Mouse (Mus musculus): Measurements from ENCODE around the gene 1600014C10Rik. TPM values are rescaled to one million over a fixed set of nuclear protein-coding genes. Genes with fewer than 3 reads are reported as not detected.

Gene 1600014C10Rik
- polyA plus RNA-seq, 1 experiment from 2014 or later, result 15.1 TPM

DNA sequence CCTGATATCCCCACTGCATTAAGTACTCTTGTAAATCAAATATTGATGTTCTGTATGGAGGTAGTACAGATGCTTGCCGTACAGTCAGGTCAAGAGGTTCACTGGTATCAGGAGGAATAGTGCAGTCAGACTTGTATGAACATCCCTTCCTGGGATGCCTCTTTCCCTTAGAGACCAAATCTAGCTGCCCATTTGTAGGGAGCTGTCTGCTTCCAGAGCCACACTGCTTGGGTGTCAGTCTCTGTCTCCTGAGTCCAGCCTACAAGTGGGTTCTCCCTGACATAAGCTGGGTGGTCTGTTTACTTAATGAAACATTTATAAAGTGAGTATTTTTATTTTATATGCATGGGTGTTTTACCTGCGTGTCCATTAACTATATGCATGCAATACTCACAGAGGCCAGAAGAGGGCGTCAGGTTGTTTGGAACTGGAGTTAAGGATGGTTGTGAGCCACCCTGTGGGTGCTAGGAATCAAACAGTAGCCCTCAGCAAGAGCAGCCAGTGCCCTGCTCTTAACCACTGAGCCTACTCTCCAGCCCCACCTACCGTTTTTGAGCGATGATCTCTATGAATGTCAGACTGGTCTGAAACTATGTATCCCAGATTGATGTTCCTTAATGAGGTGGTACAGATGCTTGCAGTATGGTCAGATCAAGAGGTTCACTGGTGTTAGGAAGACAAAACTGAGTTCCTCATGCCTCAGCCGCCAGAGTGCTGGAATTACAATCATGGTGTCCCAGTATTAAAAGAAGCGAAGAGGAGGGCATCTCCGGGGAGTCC is 7.2 kb downstream of the 1600014C10Rik start:
- ATAC-seq (ENCODE audit: insufficient read depth), result no peak
- Histone ChIP-seq H3K27me3 (ENCODE audit: insufficient read depth, low read length) (no peaks in the 10 kb centered on the region), H3K9me3 (ENCODE audit: low read depth, low read length) (no peaks in the 10 kb centered on the region), H3K4me1 (ENCODE audit: insufficient read depth) (no peaks in the 10 kb centered on the region), H3K27ac (ENCODE audit: low read depth) (no peak overlapping the region), H3K36me3 (ENCODE audit: insufficient read depth) (no peaks in the 10 kb centered on the region), H3K9ac (no peak overlapping the region), H3K4me2 (no peak overlapping the region), H3K4me3 (ENCODE audit: low read depth, low read length) (no peak overlapping the region)
- no peak for DNase-seq
- 80% methylated on average over 8 of the region's 8 CpGs for WGBS
- no peak for TF ChIP-seq CTCF (IDR thresholded peaks at IDR 0.05; ENCODE audit: low read depth)

DNA sequence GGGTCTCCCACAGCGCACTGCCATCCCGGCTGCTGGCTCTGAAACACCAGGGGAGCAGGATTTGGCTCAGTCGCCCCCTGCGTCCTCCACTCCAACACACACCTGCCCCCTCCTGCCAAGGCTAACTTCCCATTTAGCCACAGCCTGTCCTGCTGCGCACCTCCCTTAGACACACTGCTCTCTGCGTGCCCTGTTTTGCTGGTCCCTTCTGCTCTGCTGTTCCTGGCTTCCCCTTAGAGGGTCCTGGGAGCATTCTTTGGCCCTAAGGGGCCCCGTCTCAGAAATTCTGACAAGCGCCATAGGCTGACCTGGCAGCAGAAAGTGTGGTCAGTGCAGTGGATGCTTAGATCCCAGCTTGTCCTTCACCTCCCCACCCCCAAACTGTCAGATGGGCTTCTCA is 8.1 kb downstream of the 1600014C10Rik start:
- 66% methylated on average over 8 of the region's 8 CpGs for WGBS
- Histone ChIP-seq H3K4me3 (ENCODE audit: low read depth, low read length) (no peak overlapping the region), H3K36me3 (ENCODE audit: insufficient read depth) (no peaks in the 10 kb centered on the region), H3K4me1 (ENCODE audit: insufficient read depth) (no peaks in the 10 kb centered on the region), H3K4me2 (no peak overlapping the region), H3K9ac (no peak overlapping the region), H3K27me3 (ENCODE audit: insufficient read depth, low read length) (no peaks in the 10 kb centered on the region), H3K9me3 (ENCODE audit: low read depth, low read length) (no peaks in the 10 kb centered on the region), H3K27ac (ENCODE audit: low read depth) (no peak overlapping the region)
- no peak for TF ChIP-seq CTCF (IDR thresholded peaks at IDR 0.05; ENCODE audit: low read depth)
- ATAC-seq (ENCODE audit: insufficient read depth), result no peak
- no peak for DNase-seq

DNA sequence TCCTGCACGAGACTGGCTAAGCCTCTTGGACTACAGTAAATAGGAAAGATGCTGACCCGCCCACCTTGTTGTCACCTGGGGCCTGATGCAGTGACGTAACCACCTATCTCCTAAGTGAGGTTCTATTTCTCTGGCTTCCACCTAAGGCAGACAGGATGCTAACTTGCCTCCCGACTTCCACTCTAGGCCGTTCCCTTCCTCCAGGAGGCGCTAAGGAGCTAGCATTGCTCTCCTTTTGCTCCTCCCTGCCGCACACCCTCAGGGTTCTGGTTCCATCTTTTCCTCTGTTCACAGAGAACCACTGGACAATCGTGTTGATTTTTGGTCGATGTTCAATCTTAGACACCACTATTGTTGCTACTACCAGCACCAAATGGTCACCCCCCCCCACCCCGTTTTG is 8.6 kb downstream of the 1600014C10Rik start:
- no peaks in the 10 kb centered on the region for H3K9me3 ChIP-seq (ENCODE audit: low read depth, low read length)
- peak; percentile 50 for TF ChIP-seq CTCF (IDR thresholded peaks at IDR 0.05; ENCODE audit: low read depth)
- no peaks in the 10 kb centered on the region for H3K36me3 ChIP-seq (ENCODE audit: insufficient read depth)
- no peak overlapping the region for H3K9ac ChIP-seq
- H3K4me2 ChIP-seq, result no peak overlapping the region
- H3K27ac ChIP-seq (ENCODE audit: low read depth), result no peak overlapping the region
- WGBS, result 47% methylated on average over 10 of the region's 10 CpGs
- no peaks in the 10 kb centered on the region for H3K27me3 ChIP-seq (ENCODE audit: insufficient read depth, low read length)
- no peaks in the 10 kb centered on the region for H3K4me1 ChIP-seq (ENCODE audit: insufficient read depth)
- DNase-seq (peak; percentile 29), ATAC-seq (ENCODE audit: insufficient read depth) (no peak)
- no peak overlapping the region for H3K4me3 ChIP-seq (ENCODE audit: low read depth, low read length)

DNA sequence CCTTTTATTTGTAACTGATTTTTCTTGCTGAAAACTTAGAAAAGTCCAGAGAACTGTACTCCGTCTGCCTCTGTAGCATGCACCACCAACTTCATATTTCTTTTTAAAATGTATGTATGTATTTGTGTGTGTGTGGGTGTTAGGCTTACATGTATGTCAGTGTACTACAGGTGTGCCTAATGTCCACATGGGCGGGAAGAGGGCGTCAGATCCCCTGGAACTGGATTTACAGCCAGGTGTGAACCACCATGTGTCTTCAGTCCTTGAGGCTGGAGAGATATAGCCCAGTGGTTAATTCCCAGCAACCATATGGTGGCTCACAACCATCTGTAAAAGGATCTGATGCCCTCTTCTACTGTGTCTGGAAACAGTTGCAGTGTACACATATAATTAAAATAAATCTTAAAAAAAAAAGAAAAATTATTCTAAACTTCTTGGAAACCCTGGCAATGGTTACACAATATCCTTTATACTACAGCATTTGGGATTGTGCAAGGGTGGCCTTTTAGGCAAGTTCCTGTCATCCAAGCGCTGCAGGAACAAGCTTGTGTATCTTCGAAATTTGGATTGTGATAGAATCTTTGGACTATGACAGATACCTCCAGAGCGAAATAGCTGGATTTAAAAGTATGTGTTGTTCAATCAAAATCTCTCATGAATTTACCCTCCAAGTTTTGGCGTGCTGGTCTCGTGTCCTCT is 17.0 kb downstream of the 1600014C10Rik start:
- 63% methylated on average over 8 of the region's 8 CpGs for WGBS
- no peaks in the 10 kb centered on the region for H3K27me3 ChIP-seq (ENCODE audit: insufficient read depth, low read length)
- H3K4me1 ChIP-seq (ENCODE audit: insufficient read depth), result no peaks in the 10 kb centered on the region
- H3K9ac ChIP-seq, result no peak overlapping the region
- no peaks in the 10 kb centered on the region for H3K36me3 ChIP-seq (ENCODE audit: insufficient read depth)
- TF ChIP-seq CTCF (IDR thresholded peaks at IDR 0.05; ENCODE audit: low read depth), result no peak
- no peak overlapping the region for H3K27ac ChIP-seq (ENCODE audit: low read depth)
- H3K4me3 ChIP-seq (ENCODE audit: low read depth, low read length), result no peak overlapping the region
- no peak overlapping the region for H3K4me2 ChIP-seq
- no peaks in the 10 kb centered on the region for H3K9me3 ChIP-seq (ENCODE audit: low read depth, low read length)
- DNase-seq (no peak), ATAC-seq (ENCODE audit: insufficient read depth) (no peak)

DNA sequence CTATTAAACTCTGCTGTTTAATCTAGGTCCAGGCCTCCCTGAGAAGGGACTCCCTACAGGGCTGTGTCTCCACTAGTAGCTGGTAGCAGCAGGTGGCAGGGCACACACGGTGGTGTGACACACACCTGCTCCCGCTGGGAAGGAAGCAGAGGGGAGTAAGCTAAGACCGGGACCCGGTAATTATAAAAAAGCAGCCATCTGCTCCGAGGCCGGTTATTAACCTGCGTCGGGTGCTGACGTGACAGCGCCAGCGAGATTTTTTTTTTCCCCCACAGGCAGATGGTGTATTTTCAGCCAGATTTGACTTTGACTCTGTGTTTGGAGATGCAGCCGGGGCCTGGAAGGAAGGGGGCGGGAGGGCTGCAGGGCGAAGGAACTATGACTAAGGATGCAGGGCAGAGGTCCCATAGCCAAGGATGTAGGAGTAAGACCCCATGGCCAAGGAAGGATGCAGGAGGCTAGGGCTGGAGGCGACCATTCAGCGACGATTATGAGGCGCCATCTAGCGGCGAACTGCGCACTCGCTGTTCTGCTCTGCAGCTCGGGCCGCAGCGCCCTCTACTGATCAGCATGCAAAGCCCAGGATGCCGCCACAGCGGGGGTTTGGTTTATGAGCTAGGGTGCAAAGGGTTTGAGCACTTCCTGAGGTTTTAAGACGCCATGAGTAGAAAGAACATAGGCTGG is 17.7 kb downstream of the 1600014C10Rik start:
- Histone ChIP-seq H3K4me1 (ENCODE audit: insufficient read depth) (no peaks in the 10 kb centered on the region), H3K9me3 (ENCODE audit: low read depth, low read length) (no peaks in the 10 kb centered on the region), H3K27me3 (ENCODE audit: insufficient read depth, low read length) (no peaks in the 10 kb centered on the region), H3K27ac (ENCODE audit: low read depth) (no peak overlapping the region), H3K4me2 (peak overlapping the region; percentile 47), H3K36me3 (ENCODE audit: insufficient read depth) (no peaks in the 10 kb centered on the region), H3K9ac (no peak overlapping the region), H3K4me3 (ENCODE audit: low read depth, low read length) (no peak overlapping the region)
- DNase-seq (peak; percentile 95), ATAC-seq (ENCODE audit: insufficient read depth) (peak; percentile 90)
- WGBS, result 5% methylated on average over 28 of the region's 28 CpGs
- TF ChIP-seq CTCF (IDR thresholded peaks at IDR 0.05; ENCODE audit: low read depth), result peak; percentile 100

DNA sequence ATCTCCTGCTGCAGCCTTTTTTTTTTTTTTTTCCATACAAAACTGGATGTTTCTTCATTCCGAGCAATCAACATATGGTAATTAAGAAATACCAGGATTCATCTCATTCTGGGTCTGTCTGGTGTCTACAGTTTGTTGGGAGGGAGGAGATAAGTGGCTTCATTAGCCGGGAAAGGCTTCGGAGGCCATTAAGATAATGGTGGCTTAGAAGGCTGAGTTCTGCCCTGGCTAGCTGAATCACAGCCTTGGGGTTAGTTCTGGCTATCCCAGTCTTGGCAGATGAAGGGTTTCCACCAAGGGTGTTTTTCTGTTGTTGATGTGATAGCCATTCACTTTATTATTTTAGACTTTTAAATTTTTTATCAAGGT is 18.3 kb downstream of the 1600014C10Rik start:
- H3K9ac ChIP-seq, result no peak overlapping the region
- 20% methylated on average over 3 of the region's 3 CpGs for WGBS
- H3K27ac ChIP-seq (ENCODE audit: low read depth), result no peak overlapping the region
- DNase-seq (no peak), ATAC-seq (ENCODE audit: insufficient read depth) (0 out of 2 replicates have a peak, but pooled peaks have one; percentile 41)
- no peak overlapping the region for H3K4me3 ChIP-seq (ENCODE audit: low read depth, low read length)
- H3K36me3 ChIP-seq (ENCODE audit: insufficient read depth), result no peaks in the 10 kb centered on the region
- H3K4me1 ChIP-seq (ENCODE audit: insufficient read depth), result no peaks in the 10 kb centered on the region
- no peaks in the 10 kb centered on the region for H3K9me3 ChIP-seq (ENCODE audit: low read depth, low read length)
- no peak overlapping the region for H3K4me2 ChIP-seq
- no peaks in the 10 kb centered on the region for H3K27me3 ChIP-seq (ENCODE audit: insufficient read depth, low read length)
- no peak for TF ChIP-seq CTCF (IDR thresholded peaks at IDR 0.05; ENCODE audit: low read depth)

DNA sequence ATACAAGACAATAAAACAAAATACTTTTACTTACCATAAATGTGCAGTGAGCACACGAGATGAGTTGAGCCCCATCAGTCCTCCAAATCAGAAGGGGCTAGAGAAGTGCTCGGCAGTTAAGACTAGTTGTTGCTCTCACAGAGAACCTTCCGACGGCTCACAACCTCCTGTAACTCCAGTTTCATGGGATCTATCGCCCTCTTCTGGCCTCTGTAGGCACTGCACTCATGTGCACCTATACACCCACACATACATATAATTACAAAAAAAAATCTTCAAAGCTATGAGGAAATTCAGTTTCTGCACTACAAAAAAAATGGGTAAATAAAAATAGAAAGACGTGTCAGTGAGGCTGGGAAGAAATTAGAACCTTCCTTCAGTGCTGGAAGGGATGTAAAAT is 21.3 kb downstream of the 1600014C10Rik start:
- no peaks in the 10 kb centered on the region for H3K36me3 ChIP-seq (ENCODE audit: insufficient read depth)
- no peaks in the 10 kb centered on the region for H3K4me1 ChIP-seq (ENCODE audit: insufficient read depth)
- H3K9ac ChIP-seq, result no peak overlapping the region
- no peak overlapping the region for H3K4me2 ChIP-seq
- H3K4me3 ChIP-seq (ENCODE audit: low read depth, low read length), result no peak overlapping the region
- no peaks in the 10 kb centered on the region for H3K27me3 ChIP-seq (ENCODE audit: insufficient read depth, low read length)
- DNase-seq, result no peak
- TF ChIP-seq CTCF (IDR thresholded peaks at IDR 0.05; ENCODE audit: low read depth), result 0 out of 2 replicates have a peak, but pooled peaks have one; percentile 10
- no peak overlapping the region for H3K27ac ChIP-seq (ENCODE audit: low read depth)
- 85% methylated on average over 6 of the region's 6 CpGs for WGBS
- no peaks in the 10 kb centered on the region for H3K9me3 ChIP-seq (ENCODE audit: low read depth, low read length)
- no peak for ATAC-seq (ENCODE audit: insufficient read depth)

Measured in lung, embryonic 14.5 days (tissue).